Mouse (Mus musculus): ENCODE results near the gene Syt3. TPM values are rescaled to one million over a fixed set of nuclear protein-coding genes. Genes with fewer than 3 reads are reported as not detected.

Gene Syt3
- polyA plus RNA-seq, 1 experiment from 2014 or later = 0.59 TPM

DNA sequence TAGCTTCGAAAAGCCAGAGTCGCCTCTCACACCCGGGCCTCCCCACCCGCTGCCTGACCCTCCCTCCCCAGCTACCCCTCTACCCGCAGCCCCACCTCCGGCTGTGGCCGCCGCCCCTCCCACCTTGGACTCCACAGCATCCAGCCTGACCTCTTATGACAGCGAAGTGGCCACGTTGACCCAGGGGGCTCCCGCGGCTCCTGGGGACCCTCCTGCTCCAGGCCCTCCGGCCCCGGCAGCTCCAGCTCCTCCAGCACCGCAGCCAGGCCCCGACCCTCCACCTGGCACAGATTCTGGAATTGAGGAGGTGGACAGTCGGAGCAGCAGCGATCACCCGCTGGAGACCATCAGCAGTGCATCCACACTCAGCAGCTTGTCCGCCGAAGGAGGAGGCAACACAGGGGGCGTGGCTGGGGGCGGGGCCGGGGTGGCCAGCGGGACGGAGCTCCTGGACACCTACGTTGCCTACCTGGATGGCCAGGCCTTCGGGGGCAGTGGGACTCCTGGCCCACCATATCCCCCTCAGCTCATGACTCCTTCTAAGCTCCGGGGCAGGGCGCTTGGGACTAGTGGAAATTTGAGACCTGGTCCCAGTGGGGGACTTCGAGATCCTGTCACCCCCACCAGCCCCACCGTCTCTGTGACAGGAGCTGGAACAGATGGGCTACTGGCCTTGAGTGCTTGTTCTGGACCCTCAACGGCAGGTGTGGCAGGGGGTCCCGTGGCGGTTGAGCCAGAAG, 30.1 kb upstream of the Syt3 start:
- no peak for ATAC-seq (replicated peaks; ENCODE audit: insufficient number of reproducible peaks, low FRiP score, low TSS enrichment)
- Histone ChIP-seq H3K4me1 (ENCODE audit: control insufficient read depth, insufficient read depth, low read length) (peaks cover 24% of the 10 kb centered on the region), H3K27me3 (ENCODE audit: control insufficient read depth, insufficient read depth, low read length) (peaks cover 86% of the 10 kb centered on the region), H3K27ac (ENCODE audit: low read depth, low read length) (no peak overlapping the region), H3K36me3 (ENCODE audit: control insufficient read depth, insufficient read depth, low read length) (no peaks in the 10 kb centered on the region), H3K4me2 (peak overlapping the region; percentile 53), H3K9me3 (replicated peaks; ENCODE audit: control insufficient read depth, low read length) (no peaks in the 10 kb centered on the region), H3K9ac (ENCODE audit: low read depth, low read length) (peak overlapping the region; percentile 28; the same call in 1 of the 2 replicates), H3K4me3 (ENCODE audit: low read depth, low read length) (peak overlapping the region; percentile 22)
- WGBS (ENCODE audit: insufficient replicate concordance) = 2% methylated on average over 35 of the region's 35 CpGs

DNA sequence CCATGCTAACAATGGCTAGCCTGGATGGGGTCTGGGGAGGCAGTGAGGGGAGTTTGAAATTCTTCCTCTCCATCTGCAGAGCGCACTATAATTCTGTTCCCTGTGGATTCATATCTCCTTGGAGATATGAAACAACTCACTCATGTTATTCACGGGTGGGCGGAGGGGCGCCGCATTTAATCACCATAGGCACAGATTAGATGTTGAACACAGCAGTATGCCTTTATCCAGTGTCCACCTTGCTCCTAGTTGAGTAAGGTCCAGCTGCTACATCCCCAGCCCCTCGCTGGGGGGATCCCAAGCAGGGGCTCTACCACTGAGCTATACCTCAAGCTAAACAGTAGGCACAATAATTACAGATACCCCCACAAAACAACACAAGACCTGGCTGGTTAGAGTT, 28.5 kb upstream of the Syt3 start:
- Histone ChIP-seq H3K27ac (ENCODE audit: low read depth, low read length) (no peak overlapping the region), H3K9me3 (replicated peaks; ENCODE audit: control insufficient read depth, low read length) (no peaks in the 10 kb centered on the region), H3K36me3 (ENCODE audit: control insufficient read depth, insufficient read depth, low read length) (no peaks in the 10 kb centered on the region), H3K27me3 (ENCODE audit: control insufficient read depth, insufficient read depth, low read length) (peaks cover 82% of the 10 kb centered on the region), H3K9ac (ENCODE audit: low read depth, low read length) (no peak overlapping the region), H3K4me3 (ENCODE audit: low read depth, low read length) (no peak overlapping the region), H3K4me1 (ENCODE audit: control insufficient read depth, insufficient read depth, low read length) (peaks cover 29% of the 10 kb centered on the region), H3K4me2 (no peak overlapping the region)
- WGBS (ENCODE audit: insufficient replicate concordance) = 73% methylated on average over 6 of the region's 6 CpGs
- no peak for ATAC-seq (replicated peaks; ENCODE audit: insufficient number of reproducible peaks, low FRiP score, low TSS enrichment)

- no peak for ATAC-seq (replicated peaks; ENCODE audit: insufficient number of reproducible peaks, low FRiP score, low TSS enrichment)
- Histone ChIP-seq H3K4me1 (ENCODE audit: control insufficient read depth, insufficient read depth, low read length) (peaks cover 26% of the 10 kb centered on the region), H3K27ac (ENCODE audit: low read depth, low read length) (0 out of 2 replicates have a peak overlapping the region, but pooled peaks have one; percentile 41), H3K9ac (ENCODE audit: low read depth, low read length) (peak overlapping the region; percentile 47; the same call in 1 of the 2 replicates), H3K9me3 (replicated peaks; ENCODE audit: control insufficient read depth, low read length) (no peaks in the 10 kb centered on the region), H3K4me3 (ENCODE audit: low read depth, low read length) (peak overlapping the region; percentile 30), H3K27me3 (ENCODE audit: control insufficient read depth, insufficient read depth, low read length) (peaks cover 78% of the 10 kb centered on the region), H3K36me3 (ENCODE audit: control insufficient read depth, insufficient read depth, low read length) (no peaks in the 10 kb centered on the region), H3K4me2 (peak overlapping the region; percentile 59)
- WGBS (ENCODE audit: insufficient replicate concordance) = 3% methylated on average over 35 of the region's 35 CpGs
Observed at GRCm38 (mm10) chr7:44356590-44357481, 27.1 kb upstream of the Syt3 start.

DNA sequence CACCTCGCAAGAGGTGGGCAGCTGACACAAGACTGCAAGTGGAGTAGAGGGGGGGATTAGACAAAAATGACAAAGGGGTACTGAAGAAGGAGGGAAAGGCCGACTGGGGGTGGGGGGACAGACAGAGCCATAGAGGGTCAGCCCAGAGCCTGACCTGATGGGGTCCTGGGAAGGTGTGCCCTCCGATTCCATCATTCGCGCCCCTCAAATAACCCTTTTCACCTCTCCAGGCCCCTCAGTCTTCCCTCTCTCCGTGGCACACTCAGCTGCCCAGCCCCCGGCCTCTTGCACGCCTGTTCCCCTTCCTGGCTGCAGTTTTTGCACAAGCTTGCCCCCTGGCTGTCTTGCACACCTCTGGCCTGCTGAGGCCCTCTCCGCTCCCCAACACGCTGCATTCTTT, 26.4 kb upstream of the Syt3 start:
- Histone ChIP-seq H3K4me3 (ENCODE audit: low read depth, low read length) (peak overlapping the region; percentile 30), H3K4me1 (ENCODE audit: control insufficient read depth, insufficient read depth, low read length) (peaks cover 22% of the 10 kb centered on the region), H3K27ac (ENCODE audit: low read depth, low read length) (no peak overlapping the region), H3K9me3 (replicated peaks; ENCODE audit: control insufficient read depth, low read length) (no peaks in the 10 kb centered on the region), H3K4me2 (peak overlapping the region; percentile 59), H3K36me3 (ENCODE audit: control insufficient read depth, insufficient read depth, low read length) (no peaks in the 10 kb centered on the region), H3K9ac (ENCODE audit: low read depth, low read length) (peak overlapping the region; percentile 47; the same call in 1 of the 2 replicates), H3K27me3 (ENCODE audit: control insufficient read depth, insufficient read depth, low read length) (peaks cover 78% of the 10 kb centered on the region)
- WGBS (ENCODE audit: insufficient replicate concordance) = 11% methylated on average over 10 of the region's 10 CpGs
- ATAC-seq (replicated peaks; ENCODE audit: insufficient number of reproducible peaks, low FRiP score, low TSS enrichment) = no peak

DNA sequence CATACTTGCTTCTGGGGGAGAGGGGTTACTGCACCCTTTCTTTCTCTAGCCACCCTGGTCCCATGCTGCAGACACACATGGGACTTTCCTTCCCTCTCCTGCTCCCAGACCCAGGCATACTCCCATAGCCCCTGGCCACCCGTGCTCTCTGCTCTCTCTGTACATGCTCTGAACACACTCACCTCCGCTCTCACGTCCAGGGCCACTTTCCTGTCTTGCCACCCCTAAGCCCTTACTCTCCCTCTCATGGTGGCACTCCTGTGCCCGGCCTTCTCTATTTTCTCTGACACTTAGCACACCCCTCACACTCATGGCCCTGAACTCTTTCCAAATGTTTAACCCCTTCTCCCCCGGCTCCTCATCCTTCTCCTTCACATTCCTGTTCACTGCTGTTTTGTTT, 25.9 kb upstream of the Syt3 start:
- H3K27me3 ChIP-seq (ENCODE audit: control insufficient read depth, insufficient read depth, low read length) = peaks cover 74% of the 10 kb centered on the region
- H3K9me3 ChIP-seq (replicated peaks; ENCODE audit: control insufficient read depth, low read length) = no peaks in the 10 kb centered on the region
- no peak overlapping the region for H3K9ac ChIP-seq (ENCODE audit: low read depth, low read length)
- peak overlapping the region; percentile 59 for H3K4me2 ChIP-seq
- no peak overlapping the region for H3K27ac ChIP-seq (ENCODE audit: low read depth, low read length)
- peaks cover 22% of the 10 kb centered on the region for H3K4me1 ChIP-seq (ENCODE audit: control insufficient read depth, insufficient read depth, low read length)
- WGBS (ENCODE audit: insufficient replicate concordance) = 17% methylated on average over 5 of the region's 5 CpGs
- ATAC-seq (replicated peaks; ENCODE audit: insufficient number of reproducible peaks, low FRiP score, low TSS enrichment) = no peak
- H3K4me3 ChIP-seq (ENCODE audit: low read depth, low read length) = no peak overlapping the region; the same call in 1 of the 2 replicates
- no peaks in the 10 kb centered on the region for H3K36me3 ChIP-seq (ENCODE audit: control insufficient read depth, insufficient read depth, low read length)

DNA sequence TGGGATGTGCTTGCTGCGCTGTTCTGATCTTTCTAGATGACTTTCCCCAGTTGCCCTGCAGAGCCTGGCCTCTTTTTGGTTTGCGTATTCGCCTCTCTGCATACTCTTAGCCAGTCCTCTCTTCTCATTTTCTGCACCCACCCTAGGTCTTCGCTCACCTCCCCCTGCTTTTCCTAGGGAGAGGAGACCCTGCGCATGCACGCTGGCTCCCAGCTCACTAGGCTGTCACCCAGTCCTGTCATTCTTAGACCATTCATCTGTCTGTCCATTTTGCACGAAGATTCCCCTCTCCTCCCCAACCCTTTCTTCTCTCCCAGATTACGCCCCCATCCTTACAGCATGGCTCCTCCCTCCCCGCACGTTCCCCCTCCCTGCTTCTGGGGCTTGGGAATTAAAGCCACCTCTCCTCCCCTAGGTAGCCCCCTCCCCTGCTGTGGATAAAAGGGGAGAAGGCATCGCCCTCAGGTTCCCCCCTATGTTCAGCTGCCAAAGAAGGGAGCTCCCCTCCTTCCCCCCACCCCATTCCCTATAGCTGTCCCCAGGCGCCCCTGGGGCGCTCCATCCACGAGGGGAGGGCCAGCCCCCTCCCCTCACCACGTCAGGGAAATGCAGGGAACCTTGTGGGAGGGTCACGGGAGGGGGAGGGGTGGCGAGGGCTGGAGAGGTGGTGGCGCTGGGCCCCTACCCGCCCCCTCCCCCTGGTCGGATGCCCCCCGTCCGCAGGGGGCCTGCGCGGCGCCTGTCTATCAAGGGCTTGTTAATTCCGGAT, 24.8 kb upstream of the Syt3 start:
- H3K36me3 ChIP-seq (ENCODE audit: control insufficient read depth, insufficient read depth, low read length) = no peaks in the 10 kb centered on the region
- H3K27ac ChIP-seq (ENCODE audit: low read depth, low read length) = peak overlapping the region; percentile 62
- no peak; the same call in 1 of the 2 replicates for ATAC-seq (replicated peaks; ENCODE audit: insufficient number of reproducible peaks, low FRiP score, low TSS enrichment)
- 5% methylated on average over 17 of the region's 26 CpGs for WGBS (ENCODE audit: insufficient replicate concordance)
- H3K4me1 ChIP-seq (ENCODE audit: control insufficient read depth, insufficient read depth, low read length) = peaks cover 17% of the 10 kb centered on the region
- H3K4me3 ChIP-seq (ENCODE audit: low read depth, low read length) = peak overlapping the region; percentile 59
- peak overlapping the region; percentile 94 for H3K4me2 ChIP-seq
- peaks cover 63% of the 10 kb centered on the region for H3K27me3 ChIP-seq (ENCODE audit: control insufficient read depth, insufficient read depth, low read length)
- H3K9ac ChIP-seq (ENCODE audit: low read depth, low read length) = peak overlapping the region; percentile 62
- no peaks in the 10 kb centered on the region for H3K9me3 ChIP-seq (replicated peaks; ENCODE audit: control insufficient read depth, low read length)

GRCm38 (mm10) chr7:44359908-44360672, 23.8 kb upstream of the Syt3 start:
- Histone ChIP-seq H3K9ac (ENCODE audit: low read depth, low read length) (peak overlapping the region; percentile 64), H3K4me2 (peak overlapping the region; percentile 94), H3K27ac (ENCODE audit: low read depth, low read length) (peak overlapping the region; percentile 62; the same call in 1 of the 2 replicates), H3K4me3 (ENCODE audit: low read depth, low read length) (peak overlapping the region; percentile 59), H3K36me3 (ENCODE audit: control insufficient read depth, insufficient read depth, low read length) (no peaks in the 10 kb centered on the region), H3K9me3 (replicated peaks; ENCODE audit: control insufficient read depth, low read length) (no peaks in the 10 kb centered on the region), H3K4me1 (ENCODE audit: control insufficient read depth, insufficient read depth, low read length) (peaks cover 17% of the 10 kb centered on the region), H3K27me3 (ENCODE audit: control insufficient read depth, insufficient read depth, low read length) (peaks cover 53% of the 10 kb centered on the region)
- WGBS (ENCODE audit: insufficient replicate concordance) = under 1% methylated on average over 54 of the region's 54 CpGs
- ATAC-seq (replicated peaks; ENCODE audit: insufficient number of reproducible peaks, low FRiP score, low TSS enrichment) = peak; percentile 62
